Mouse (Mus musculus): ENCODE data around the gene Mcidas.

GRCm38 (mm10) chr13:112963081-112963480, 30.6 kb upstream of the Mcidas start:
- TF ChIP-seq CTCF (IDR thresholded peaks at IDR 0.05; ENCODE audit: low read depth, low read length) (no peak), EP300 (IDR thresholded peaks at IDR 0.05; ENCODE audit: insufficient read depth, low read depth, low read length) (no peak)
